Mouse (Mus musculus): Measurements from ENCODE around the gene Cpox.
"Not testable (repeated sequence)": the region's sequence is repeated elsewhere in the genome, so short reads cannot be mapped to it uniquely, and the experiment has no call there.

Cpox gene

DNA sequence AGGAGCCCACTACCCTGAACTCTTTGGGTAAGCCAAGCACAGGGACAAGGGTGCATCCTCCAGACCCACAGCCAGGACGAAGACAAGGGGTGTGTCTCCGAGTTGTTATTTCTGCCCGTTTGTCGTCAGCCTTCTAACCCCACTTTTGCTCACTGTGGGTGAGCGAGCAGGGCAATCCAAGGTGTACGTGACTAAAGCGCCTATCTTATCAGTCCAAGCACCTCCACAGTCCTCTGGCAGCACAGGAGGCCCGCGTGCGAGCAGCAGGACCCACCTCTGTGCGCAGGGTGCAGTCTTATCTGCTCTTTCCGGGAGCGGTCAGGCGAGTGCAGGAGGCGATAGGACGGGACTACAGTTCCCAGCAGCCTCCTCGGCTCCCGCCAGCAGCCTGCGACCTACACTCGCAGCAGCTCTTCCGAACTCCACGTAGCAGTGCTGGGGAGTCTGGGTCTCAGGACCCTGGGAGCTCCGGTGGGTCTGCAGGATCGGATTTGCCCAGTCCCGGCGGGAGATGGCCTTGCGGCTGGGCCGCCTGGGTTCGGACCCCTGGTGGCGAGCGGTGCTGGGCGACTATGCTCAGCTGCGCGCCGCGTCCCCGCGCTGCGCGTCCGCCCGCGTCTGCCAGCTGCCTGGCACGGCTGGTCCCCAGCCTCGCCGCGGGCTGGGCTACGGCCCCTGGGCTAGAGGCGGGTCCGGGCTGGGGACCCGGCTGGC lies at the start of gene Cpox:
TSS of gene Cpox (plus strand) at position 376 of the 714 bp plus-strand sequence.
- DNase-seq = peak; percentile 84 to 88

DNA sequence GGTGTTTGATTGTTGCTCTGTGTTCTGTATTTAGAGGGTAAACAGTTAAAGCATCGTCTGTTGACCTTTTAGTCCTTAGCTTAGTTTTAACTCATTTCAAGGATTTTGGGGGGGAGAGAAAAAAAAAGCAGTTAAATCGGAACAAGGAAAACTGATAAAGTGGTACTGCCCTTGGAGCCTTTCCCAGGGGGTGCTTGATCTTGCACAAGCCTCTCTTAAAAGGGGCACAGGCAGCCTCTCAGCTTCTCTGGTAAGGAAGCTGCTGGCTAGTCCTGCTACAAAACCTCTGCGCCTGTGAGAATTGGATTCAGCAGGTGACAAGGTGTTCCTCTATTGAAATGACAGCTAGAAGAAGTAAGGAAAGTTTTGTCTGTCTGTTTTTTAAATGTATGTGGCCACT lies 47.7 kb upstream of the Cpox start:
- no peak for DNase-seq

DNA sequence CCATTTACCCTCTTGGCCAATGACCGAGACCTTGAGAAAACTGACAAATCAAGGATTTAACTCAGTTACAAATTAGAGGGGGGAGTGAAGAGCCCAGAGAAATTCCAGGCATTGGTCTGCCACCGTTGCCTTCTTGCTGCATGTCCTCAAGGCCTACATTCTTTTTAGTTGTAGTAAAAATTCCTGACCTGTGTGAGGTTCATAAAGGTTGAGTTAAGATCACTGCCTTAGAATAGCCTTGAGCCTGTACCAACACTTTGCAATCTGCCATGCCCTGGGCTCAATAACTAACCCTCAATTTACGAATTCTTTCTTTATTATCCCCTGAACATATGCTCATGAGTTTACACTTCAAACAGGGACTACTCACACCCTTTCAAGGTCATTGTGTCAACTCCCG lies 47.0 kb upstream of the Cpox start:
- DNase-seq = no peak

DNA sequence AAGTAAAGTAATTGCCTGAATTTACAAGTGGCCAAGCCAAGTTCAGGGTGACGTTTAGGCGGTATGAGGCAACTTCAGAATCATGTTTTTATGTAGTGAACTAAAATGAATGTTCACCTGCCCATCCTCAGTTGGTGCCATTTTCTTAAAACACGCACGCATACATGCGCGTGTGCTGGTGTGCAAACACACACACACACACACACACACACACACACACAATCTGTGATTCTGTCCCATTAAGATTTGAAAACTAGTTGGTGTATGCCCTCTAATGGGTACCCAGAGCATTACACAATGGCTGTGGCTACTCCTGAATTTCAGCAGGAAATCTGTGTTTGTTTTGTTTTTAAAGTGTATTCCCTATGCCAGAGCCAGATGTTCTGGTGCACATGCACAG lies 46.1 kb upstream of the Cpox start:
- peak; percentile 40 to 59 for DNase-seq

DNA sequence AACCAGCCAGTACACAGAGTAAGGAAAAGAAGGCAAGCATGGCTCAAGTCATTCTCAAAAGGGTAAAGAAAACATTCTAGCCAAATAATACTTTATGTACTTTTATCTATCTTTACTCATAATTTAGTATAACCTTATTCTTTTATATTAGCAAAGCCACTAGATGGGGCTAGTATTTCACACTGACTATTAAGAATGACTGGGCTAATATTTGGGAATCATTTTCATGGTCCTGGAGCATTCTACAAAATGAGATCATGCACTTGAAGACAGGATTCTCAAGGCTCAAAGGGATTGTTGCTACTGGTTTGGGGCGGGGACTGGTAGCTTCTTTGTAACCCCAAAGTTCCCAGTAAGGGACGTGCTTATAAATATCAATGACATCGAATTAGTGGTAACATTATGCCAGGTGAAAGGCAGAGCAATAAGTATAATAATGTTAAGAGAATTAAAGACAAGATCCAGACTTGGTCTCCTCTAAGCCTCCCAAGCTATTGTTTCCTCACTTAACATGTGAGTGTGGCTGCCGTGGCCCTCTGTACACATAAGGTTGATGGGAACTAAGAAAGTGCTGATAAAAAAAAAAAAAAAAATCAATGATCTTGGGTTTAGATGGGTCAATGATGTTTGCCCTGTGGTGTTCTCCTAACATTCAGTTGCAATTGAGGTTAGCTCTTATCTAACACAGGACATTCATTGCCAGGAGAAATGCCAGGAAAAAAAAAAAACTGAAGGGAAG lies 42.3 kb upstream of the Cpox start:
- no peak for DNase-seq

DNA sequence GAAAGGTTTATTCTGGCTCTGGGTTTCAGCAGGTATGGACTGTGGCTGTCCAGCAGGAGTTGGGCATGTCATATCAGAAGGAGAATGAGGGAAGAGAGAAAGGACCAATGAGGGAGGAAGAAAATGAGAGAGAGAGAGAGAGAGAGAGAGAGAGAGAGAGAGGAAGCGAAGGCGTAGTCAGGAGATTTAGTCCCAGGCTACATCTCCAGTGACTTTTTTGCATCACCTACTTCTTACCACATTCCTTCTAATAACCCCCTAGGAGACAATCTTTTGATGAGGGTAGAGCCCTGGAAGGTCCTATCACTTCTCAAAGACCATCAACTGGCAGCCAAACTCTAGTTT lies 41.8 kb upstream of the Cpox start:
- no peak for DNase-seq

DNA sequence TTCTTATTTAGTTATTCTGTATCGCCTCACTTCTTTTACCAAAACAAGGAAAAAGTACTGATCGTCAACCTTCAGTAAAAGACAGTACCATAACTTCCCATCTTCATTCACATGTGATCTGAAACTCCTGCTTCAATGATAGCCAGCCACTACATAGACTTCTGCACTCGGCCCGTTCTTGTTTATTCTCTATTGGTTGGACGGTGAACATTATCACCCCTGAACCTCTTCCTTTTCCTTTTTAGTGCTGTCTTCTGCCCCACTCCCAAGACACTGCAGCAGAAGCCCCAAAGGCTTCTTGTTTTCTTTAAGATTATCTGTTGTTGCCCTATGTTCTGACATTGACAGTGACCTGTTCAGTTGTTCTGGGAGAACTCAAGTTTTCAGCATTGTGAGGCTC lies 41.1 kb upstream of the Cpox start:
- DNase-seq = no peak

DNA sequence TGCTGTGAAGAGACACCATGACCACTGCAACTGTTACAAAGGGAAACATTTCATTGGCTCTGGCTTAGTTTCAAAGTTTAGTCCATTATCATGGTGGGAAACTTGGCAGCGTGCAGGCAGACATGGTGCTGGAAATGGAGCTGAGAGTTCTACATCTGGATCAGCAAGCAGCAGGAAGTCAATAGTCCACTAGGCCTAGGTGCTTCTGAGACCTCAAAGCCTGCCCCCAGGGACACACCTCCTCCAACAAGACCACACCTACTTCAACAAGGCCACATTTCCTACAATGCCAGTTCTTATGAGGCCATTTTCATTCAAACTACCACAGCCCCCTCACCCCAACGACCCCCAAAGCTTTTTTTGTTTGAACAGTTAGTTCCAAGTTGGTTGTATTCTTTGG lies 40.4 kb upstream of the Cpox start:
- DNase-seq = no peak

DNA sequence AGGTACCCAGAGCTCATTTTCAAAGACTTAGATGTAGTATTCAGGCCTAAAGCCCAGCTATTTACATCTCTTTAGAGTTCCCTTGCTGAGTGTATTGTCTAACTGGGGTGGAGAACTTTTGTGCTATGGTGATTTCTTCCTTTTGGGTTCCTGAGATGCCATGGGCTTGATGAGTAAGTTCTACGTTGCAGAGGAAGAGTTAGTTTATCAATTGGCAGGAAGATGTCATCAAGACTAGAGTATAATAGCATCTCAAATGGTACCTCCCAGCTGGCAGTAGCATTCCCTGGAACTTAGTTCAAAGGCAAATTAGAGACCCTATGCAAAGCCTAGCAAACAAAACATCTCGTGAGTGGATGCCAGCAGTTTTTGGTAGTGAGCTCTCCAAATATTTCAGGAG lies 34.2 kb upstream of the Cpox start:
- DNase-seq = no peak

DNA sequence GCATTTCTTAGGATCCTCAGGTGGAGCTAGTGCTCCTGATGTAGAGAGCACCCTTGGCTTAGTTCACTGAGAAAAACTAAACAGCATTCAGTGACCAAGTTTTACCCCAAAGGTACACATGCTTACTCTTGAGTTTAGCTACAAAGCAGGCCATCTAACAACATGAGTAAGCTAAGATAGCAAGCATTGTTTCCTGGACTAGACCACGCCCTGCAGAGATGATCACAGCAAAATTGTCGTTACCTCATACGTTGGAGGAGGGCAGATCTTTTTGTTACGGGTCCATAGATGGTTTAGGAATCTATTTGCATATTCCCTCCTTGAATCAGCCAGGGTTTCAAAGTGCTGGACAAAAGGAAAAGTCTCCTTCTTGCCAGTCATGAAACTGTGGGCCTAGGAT lies 32.6 kb upstream of the Cpox start:
- DNase-seq = no peak

DNA sequence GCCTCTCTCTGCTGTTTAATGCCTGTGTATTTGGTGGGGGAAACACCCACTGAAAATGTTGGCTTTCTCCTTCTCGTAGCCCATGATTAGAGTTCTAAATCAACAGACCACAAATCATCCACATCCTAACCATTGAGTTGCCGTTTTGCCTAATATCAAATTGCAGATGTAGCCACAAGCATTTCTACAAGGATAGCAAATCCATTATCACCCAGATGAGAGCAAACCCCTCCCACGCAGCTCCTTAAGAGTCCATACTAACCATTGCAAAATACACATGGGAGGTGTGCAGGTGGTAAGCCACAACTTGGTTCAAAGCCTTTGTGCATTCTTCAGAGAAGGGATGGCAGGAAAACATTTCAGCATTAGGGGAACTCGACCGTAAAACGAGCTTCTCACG lies 32.1 kb upstream of the Cpox start:
- no peak for DNase-seq

DNA sequence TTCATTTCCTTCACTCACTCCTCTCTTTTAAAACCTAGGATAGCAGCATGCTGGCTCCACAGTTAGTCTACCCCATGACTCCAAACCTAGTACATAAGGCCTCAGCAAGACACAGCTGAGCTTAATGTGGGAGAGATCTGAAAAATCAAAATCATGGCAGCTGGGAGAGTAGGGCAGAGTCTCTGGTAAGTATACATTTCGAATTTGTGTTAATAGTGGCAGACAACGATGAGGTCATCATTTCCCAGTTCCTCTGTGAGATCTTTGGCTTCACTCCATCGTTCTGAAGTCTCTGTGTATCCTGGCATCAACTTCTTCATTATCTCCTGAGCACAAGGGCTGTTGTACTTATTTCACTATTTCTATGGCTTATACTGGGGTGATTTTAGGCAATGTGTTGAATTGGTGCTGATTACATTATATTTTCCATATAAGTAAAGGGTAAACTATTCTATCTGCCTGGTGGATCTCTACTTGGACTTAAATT lies 31.4 kb upstream of the Cpox start, which contains the start of gene E330017A01Rik:
TSS of gene E330017A01Rik (minus strand) at position 51 of the 487 bp plus-strand sequence.
- no peak for DNase-seq

DNA sequence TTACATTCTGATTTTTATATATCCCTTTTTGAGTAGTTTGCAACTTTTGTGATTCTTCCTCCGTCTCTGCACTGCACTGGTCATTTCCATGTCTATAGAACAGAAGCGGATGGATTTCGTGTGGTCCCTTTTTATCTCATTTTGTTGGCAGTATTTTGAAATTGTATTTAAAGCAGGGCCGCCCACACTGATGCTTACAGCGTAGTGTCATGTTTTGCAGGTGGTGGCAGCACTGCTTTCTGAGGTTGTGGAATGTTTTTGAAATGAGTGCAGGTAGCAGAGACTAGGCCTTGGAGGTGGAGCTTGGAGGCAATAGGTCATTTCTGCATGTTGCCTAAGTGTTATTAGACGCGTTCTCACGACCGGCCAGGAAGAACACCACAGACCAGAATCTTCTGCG lies 20.1 kb upstream of the Cpox start:
- DNase-seq = no peak

DNA sequence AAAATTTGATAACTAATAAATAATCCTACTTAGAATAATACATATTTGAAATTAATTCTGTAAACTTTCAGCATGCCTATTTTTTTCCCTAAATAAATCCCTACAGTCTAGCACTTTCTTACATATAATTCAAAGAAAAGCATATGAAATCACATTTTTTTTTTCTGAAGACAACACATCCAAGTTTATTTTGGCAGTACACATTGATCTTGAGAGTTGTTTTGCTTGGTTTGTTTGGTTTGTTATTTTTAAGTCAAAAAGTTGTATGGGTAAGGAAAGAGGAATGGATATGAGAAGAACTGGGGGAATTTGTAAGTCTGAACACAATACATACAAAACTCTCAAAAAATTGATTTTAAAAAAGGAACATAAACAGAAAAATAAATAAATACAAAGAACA lies 14.3 kb upstream of the Cpox start:
- DNase-seq = no peak

DNA sequence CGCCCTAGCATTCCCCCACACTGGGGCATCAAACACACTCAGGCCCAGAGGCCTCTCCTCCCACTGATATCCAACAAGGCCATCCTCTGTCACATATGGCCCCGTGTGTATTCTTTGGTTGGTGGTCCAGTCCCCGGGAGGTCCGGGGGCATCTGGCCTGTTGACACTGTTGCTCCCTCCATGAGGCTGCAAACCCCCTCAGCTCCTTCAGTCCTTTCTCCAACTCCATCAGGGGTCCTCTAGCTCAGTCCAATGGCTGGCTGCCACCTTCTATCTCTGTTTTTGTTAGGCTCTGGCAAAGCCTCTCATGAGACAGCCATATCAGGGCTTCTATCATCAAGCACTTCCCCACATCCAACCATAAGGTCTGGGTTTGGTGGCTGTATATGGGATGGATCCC lies 13.6 kb upstream of the Cpox start:
- DNase-seq = no peak

DNA sequence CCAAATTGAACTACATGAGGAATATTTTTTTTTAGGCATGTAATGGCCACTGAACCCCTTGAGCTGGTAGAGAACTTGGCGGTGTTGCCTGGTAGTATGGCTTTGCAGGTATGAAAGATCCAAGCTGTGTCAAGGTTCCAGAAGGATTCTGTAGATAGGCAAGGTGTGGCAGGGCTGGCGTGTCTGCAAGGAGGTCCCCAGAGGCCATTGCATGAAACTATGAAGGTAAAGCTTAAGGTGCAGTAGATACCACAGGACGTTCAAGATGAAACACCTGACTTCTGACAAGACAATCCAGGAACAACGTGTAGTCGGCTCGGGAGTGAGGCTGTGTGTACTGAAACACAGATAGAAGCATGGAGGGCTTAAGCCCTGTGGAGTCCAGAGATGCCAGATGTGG lies 11.4 kb upstream of the Cpox start:
- DNase-seq = no peak

DNA sequence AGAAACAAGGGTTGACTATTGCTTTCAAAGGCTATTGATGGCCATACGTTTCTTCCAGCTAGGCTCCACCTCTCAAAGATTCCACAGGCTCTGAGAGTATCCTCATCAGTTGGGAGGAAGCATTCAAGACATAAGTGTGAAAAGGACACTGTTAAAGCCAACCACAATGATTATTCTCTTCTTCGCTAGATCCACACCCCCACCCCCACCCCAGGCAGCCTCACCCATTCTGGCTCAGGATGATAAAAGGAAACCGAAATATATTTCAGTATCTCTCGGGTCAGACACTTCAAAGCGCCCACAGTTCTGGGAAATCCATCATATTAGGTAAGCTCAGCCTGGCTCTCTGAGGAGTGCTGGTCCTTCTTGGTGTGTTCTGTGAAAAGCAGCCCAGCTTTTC lies 8.3 kb upstream of the Cpox start:
- no peak for DNase-seq

DNA sequence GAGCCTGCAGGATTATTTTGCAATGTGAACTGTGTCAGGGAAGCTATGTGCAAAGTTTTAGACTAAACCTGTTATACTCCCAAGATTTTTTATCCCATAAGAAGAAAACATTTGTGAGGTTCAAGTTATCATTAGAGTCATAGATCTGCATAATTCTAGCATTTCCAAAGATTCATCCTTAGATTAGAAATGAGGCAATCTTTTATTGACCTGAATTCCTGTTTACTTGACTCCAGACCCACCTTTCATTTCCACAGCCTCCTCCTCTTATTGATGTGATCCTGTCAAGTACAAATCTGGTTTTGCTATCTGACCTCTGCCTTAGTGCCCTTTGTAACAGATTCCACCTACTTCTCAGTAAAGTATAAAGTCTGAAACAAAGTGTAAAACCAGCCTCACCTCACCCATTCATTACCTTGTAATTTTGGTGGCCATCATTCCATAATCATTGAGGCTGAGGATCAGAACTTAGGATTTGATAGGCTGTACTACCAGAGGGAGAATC lies 7.8 kb upstream of the Cpox start:
- no peak for DNase-seq

DNA sequence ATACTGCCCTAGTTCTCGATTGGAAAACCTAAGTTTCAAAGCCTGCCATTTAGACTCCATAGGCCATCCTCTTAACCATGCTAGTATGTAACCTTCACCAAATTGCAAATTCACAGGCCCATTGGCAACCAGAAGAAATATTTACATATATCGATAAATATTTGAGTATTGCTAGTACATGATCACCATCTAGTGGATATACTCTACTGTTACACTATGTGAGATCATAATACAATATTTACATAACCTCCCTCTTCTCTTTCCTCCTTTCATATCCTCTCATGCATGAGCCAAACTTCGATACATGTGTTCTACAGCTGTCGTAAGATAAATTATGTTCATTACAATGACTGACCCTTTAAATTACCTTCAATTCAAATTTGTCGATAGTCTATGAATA lies 7.1 kb upstream of the Cpox start:
- no peak for DNase-seq

DNA sequence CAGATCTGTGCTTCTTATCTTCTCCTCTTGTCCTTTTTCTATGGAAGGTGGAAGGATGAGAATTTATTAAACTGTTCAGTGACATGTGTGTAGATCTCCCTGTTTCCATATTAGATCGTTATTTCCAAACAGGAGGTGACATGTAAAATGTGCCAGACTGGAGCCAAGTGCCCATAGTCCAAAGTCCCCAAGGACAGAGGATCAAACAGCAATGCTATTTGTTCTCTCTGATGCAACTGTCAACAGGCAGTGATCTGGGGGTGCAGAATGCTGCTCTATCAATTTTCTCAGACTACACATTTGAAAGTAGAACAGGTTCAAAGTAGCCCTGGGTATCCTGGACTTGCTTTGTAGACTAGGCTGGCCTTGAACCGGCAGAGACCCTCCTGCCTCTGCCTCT lies 6.3 kb upstream of the Cpox start:
- no peak for DNase-seq

DNA sequence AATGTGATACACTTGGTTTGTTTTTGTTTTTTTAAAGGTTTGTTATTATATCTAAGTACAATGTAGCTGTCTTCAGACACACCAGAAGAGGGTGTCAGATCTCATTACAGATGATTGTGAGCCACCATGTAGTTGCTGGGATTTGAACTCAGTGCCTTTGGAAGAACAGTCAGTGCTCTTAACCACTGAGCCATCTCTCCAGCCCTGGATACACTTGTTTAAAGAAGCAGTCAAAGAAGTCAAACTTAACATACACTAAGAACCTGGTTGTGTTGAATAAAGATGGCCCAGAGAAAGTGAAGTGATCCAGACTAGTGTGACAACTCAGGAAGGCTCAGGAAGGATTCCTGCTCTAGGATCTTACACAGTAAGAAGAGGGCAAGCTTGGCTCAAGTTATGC lies 5.0 kb upstream of the Cpox start:
- not testable (repeated sequence) for DNase-seq

DNA sequence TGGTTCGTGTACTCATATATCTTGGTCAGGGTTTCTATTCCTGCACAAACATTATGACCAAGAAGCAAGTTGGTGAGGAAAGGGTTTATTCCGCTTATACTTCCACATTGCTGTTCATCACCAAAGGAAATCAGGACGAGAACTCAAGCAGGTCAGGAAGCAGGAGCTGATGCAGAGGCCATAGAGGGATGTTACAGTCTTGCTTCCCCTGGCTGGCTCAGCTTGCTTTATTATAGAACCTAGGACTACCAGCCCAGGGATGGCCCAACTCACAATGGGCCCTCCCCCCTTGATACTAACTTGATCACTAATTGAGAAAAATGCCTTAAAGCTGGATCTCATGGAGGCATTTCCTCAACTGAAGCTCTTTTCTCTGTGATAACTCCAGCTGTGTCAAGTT lies 3.4 kb upstream of the Cpox start:
- not testable (repeated sequence) for DNase-seq

DNA sequence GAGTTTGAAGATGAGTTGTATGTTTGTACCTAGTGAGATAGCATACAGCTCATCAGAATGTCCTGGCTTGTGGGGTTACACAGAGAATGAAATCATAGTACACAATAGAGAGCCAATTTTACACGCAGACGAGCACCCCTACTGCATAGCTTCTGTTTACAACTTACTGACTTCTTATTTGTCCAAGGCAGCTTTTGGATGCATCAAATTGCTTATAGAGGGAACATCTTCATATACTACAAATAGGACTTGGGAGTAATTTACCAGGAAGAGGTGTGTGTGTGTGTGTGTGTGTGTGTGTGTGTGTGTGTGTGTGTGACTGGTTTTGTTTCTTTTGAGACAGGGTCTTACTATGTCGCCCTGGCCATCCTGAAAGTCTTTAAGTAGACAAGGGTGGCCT lies 1.5 kb upstream of the Cpox start:
- DNase-seq = no peak

DNA sequence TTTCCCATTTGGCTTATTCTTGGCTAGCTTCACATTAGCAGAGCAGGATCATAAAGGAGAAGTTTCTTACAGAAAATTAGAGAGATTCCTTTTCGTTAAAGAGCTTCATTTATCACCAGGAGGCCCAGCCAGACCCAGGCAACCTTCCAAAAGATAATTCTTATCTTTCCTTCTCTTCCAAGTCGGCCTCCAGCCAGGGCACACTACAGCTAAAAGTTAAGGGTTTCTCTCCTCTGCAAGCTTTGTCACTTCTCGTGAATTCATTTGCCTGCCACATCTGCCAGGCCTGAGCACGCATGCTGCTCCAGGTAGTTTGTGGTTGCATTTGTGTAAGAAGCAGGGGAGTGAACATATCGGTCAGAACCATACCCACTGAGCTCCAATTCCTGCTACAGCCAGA lies 828 bp upstream of the Cpox start:
- peak; percentile 22 to 34 for DNase-seq
